Mouse (Mus musculus) right cerebral cortex, postnatal 14 days (tissue): Measurements from ENCODE around the gene Ndufa3.
A peak's percentile ranks its signal among the peaks of the same experiment; 100 is the strongest.

Experiments used
- DNase-seq: peaks from one replicate; pipeline ENCODE4 v3.0.0; 2022

Gene Ndufa3

DNA sequence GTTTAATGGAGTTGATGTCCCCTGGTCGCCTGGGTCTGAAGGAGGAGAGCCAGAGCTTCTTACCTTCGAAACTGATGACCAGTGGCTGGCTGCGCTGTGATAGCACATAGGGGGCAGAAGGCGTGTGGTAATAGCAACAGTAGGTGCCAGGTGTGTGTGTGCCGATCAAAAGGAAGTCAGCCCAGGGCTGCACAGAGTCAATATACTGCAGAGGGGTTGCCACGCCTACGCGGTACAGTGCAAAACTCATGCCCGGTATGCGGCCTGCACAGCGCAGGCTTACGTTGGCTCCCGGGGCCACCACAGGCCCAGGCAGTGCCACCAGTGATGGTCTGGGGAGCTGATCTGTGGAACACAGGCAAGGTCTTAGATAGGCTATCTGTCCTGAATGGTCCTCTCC is 6.2 kb upstream of the Ndufa3 start:
- no peak for DNase-seq

DNA sequence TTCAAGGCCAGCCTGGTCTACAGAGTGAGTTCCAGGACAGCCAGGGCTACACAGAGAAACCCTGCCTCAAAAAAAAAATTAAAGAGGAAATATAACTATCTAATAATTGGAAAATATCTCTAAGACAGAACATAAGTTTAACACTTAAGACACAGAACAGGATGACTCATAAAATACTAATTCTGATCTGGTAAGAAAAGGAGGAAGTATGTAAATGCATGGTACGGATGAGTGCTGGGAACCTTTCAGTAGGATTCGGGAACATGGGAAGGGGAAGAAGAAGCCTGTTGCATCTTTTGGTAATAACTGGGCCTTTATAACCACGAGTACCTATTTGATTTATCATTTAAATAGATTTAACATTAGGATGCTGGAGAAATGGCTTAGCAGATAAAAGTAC is 3.2 kb upstream of the Ndufa3 start:
- no peak for DNase-seq

GRCm38 (mm10) chr7:3616057-3616388 is 1.1 kb upstream of the Ndufa3 start, which contains the start of gene Oscar:
Oscar (minus strand) TSS chr7:3616157.
- no peak for DNase-seq

- DNase-seq = peak; percentile 48
Observed at GRCm38 (mm10) chr7:3616389-3617241, 558 bp upstream of the Ndufa3 start.

DNA sequence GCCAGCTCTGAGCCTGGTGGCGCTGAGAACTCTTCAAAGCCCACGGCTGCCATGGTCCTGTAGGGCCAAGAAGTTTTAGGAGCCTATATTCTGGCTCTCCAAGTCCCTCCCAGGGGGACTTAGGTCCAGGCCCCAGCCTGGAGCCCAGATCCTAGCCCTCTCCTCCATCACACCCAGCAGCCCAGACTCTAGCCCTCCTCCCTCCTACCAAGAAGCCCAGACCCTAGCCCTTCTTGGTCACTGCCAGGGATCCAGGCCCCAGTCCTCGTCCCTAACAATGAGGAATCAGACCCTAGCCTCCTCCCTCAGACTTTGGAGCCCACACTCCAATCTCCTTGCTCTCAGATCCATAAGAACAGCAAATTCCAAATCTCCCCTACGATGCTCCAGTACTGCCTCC is 11.9 kb downstream of the Ndufa3 start:
- no peak for DNase-seq

DNA sequence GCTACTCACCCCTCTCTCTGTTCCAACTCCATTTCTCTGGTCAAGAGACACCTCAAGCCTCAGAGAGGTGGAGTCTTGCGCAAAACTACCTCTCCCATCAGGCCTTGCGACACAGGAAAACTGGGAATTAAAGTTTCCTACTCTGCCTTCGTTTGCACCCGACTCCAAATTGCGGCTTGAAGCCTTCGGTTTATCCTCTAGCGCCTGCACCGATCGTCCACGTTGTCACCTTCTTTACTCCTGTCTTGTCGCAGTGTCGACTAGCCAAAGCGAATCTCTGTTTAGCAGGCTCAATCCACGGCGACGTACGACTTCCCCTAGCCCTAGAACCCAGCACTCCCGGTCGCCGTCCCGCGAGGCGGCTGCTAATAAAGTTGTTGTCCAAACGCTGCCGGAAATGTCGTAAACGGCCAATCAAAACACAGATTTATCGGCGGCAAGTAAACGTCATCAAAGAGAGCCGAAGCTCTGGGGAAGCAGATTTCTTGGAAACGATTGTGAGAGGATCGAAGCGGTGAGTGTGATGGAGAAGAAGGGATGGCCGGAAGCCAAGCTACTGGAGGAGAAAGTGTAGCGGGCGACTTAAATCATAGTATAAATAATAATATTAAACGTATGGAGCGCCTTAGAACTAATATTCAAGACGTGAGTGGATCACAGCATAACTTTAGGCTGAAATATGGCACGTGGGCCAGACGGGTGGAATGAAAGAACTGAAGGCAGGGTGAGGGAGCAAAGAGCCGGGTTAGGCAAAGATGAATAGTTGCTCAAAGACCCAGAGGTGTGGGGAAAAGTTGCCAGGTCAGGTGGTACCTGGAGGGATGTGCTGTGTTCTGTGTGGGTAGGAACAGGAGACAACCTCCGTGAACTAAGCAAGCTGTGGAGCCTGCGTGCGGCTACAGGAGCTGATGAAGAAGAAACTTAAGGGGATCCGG is 12.6 kb downstream of the Ndufa3 start, which contains the start of the genes Tfpt and Prpf31:
Gene Tfpt, minus strand, starts transcription at position 387 of the 935 bp plus-strand sequence.
Gene Prpf31, plus strand, starts transcription at position 443 of the 935 bp plus-strand sequence.
- peak; percentile 84 for DNase-seq

- DNase-seq = no peak
Observed at GRCm38 (mm10) chr7:3630478-3630815, 13.3 kb downstream of the Ndufa3 start.

DNA sequence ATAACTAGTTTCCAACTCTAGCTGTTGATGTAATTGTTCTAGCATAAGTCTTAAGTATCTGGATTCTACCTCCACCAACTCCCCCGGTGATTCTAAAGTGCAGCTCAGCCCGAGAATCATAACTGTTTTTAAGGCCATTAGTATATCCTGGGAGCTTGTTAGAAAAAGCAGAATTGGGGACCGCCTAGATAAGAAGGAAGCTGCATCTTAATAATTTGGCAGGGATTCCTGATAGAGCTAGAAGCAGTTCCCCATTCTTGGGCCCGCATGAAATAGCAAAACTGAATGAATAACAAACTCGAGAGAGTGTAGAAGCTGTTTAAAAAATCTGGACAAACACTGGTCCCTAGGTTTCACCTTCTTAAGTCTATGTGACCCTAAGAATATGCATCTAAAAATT is 26.2 kb downstream of the Ndufa3 start:
- no peak for DNase-seq

DNA sequence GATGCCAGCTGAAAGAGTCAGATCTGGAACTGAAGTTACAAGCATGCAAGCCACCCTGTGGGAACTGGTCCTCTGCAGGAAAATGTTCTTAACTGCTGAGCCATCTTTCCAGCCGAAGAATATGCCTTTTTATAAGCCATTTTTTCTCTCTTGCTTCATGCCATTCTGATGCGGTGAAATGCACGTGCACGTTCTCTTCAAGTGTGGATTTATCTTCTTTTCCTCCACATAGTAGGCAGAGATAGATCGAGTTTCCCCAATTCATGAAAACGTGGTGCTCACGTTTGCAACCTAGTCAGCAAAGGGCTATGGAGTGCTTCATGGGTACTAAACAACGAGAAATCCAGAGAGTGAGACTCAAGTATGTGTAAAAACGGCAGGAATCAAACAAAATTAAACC is 26.7 kb downstream of the Ndufa3 start:
- DNase-seq = no peak

DNA sequence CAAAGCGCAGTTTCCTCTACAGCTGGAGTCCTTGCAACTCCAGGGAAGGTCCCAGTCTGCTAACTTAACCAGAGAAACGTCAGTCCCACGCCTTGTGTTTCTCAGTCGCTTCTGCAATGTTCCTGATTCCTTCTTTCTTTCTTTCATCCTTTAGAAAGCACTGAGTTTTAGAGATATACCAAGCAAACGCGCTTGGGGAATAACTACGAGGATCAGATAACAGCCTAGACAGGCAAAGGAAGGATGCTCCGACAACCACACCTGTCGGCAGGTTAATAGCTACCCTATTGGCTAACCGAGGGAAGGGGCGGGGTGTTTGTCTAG is 27.1 kb downstream of the Ndufa3 start:
- peak; percentile 82 for DNase-seq

- peak; percentile 97 for DNase-seq
Observed at GRCm38 (mm10) chr7:3644672-3645487, 27.7 kb downstream of the Ndufa3 start, which contains the start of gene Cnot3. Cnot3 (plus strand) TSS chr7:3645268.

DNA sequence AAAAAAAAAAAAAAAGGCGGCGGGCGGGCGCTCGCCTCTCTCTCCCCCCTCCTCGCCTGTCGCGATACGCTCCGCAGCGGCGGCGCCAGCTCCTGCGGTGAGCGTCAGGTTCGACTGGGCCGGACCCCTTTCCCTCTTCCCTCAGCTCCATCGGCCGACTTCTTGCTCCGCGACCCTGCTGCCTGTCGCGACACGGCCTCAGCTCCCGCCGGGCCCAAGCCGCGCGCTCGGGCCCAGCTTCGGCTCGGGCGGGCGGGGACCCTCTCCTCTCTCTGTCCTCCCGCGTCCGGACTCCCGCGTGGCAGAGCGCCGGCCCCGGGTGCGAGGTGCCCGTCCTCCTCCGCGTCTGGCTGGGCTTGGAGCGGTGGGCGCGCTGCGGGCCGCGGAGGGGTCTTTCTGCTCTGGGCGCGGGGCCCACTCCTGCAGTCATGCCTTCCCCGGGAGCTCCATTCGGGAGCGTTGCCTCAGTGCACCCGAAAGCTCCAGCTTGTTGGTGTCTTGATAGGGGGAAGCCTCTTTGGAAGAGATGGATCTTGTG is 28.4 kb downstream of the Ndufa3 start:
- peak; percentile 41 for DNase-seq

DNA sequence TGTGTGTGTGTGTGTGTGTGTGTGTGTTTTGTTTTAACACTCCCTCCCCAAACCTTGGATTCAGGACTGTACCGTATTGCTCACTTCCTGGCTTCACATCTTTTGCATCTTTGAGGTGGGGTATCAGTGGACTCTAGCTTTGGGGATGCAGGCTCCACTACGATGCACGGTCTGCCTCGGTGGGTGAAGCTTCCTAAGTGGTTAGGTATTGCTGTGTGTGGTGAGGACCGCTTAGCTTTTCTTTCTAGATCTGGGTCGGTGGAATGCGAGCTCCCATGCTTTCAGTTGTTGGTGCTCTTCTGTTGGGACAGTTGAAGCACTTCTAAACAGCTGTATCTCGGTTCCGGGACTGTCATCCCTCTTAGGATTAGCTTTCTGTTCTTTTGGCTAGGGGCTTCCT is 29.0 kb downstream of the Ndufa3 start:
- no peak for DNase-seq

GRCm38 (mm10) chr7:3646641-3647040 is 29.5 kb downstream of the Ndufa3 start:
- no peak for DNase-seq

GRCm38 (mm10) chr7:3656966-3657365 is 39.8 kb downstream of the Ndufa3 start:
- no peak for DNase-seq

DNA sequence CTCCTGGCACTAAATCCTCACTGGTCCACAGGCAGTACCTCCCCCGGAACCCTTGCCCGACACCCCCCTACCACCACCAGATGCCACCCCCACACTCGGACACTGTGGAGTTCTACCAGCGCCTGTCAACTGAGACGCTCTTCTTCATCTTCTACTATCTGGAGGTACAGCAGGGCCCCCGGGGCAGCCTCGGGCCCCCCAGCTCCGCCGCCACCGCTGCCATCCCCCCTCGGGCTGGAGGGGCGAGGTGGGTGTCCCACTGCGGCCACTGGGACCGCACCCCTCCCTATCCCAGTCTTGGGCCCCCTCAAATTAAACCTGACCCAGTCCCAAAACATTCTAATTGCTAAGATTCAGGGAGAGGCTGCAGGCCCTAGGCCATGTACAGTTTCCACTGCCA is 41.4 kb downstream of the Ndufa3 start:
- no peak for DNase-seq

DNA sequence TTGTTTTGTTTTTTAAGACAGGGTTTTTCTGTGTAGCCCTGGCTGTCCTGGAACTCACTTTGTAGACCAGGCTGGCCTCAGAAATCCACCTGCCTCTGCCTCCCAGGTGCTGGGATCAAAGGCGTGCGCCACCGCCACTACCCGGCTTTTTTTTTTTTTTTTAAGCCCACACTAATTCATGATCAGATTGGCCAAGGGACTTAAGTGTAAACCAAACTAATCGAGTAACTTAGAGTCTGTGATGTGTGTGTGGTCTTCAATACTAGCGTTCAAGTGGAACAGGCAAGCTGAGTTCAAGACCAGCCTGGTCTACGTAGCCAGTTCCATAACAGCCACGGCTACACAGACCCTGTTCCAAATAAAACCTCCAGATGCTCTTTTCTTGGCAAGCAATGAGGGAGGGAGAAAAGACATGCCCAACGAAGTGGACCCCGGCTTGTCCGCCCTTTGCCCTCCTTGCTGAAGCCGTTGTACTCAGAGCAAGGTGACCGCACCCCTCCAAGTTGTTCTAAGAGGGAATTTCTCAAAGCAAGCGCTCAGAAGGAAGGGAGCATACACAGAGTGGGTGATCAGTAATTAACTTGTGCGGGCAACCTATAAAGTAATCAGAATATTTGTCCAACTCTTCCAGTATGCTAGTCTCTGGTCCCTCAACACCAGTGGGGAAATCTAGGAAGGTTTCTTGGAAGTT is 47.5 kb downstream of the Ndufa3 start:
- DNase-seq = no peak

DNA sequence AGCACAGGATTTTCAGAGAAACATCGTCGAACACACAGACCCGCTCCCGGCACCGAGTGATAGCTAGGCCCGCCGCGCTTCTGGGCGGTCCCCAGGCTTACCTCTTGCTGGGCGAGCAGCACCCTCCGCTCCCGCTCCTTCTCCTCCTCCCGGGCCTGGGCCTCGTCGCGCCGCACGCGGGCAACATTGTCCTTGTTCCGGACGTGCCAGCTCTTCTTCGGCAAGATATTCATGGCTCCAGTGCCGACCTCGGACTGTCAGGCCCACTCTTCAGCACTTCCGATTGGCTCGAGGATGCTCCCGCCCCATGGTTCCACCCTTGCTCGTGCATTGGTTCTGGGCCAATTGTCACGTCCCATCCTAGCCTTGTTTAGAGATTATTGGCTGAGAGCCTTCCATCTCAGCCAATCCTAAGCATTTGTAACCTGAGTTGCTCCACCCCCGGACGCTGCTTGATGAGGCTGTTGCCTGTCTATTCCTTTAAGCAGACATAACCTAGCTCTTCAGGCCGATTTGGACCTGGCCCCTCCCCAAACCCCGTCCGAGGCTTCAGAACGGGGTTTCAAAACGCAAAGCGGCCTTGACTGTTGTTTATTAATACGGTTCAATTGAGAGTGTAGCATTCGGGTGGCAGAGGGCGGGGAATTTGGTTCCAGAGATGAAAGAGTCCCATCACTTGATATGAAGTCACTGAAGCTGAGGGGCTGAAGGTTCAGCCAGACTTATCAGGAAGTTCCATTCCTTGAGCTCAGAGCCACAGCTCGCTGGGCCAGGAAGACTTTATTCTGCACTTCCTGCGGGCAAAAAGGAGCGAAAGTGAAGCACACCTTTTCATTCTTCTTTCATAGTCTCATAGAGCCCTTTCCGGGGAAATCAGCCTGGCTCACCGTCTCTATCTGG is 48.3 kb downstream of the Ndufa3 start, which contains the start of gene Leng1:
Gene Leng1, minus strand, starts transcription at position 626 of the 900 bp plus-strand sequence.
- peak; percentile 95 for DNase-seq

DNA sequence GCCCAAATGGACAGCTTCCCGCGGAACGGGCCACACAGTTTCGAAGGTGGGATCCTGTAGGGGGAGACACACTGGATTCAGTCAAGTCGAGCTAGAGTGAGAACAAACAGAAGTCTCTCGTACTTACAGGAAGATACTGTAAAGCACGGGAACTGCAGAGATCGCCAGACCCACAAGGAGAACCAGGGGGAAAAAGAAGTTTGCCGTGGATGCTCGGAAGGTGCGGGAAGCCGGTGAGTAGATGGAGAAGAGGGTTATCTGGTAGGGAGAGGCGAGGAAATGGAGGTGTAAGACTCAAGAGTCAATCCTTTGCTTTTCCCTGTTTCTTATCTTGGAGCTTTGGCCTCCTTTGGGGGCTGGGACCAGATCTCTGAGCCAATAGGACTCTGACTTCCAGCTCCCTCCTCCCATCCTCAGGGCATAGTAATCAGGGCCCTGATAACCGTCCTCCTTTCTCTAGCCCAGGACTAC is 49.8 kb downstream of the Ndufa3 start:
- DNase-seq = no peak
